Mouse (Mus musculus) G1E (cell line): ENCODE results near the gene Fcrl6. TPM values are rescaled to one million over a fixed set of nuclear protein-coding genes. Genes with fewer than 3 reads are reported as not detected.

Experiments
- ATAC-seq: 2 replicates; pipeline ENCODE4 v1.8.0; 2016; ENCODE audit warnings: mild to moderate bottlenecking; ENCODE audit not compliant: insufficient number of reproducible peaks, poor library complexity, low FRiP score, severe bottlenecking; ENCODE audit errors: extremely low read depth
- DNase-seq: peaks from one replicate; pipeline ENCODE4 v3.0.0; 2012; ENCODE audit warnings: low spot score
- H3K27me3 ChIP-seq: 2 replicates; pipeline ENCODE4 v1.6.1; 2012; ENCODE audit warnings: mild to moderate bottlenecking, low read length, inconsistent platforms; ENCODE audit not compliant: insufficient read depth
- H3K36me3 ChIP-seq: replicated peaks from 2 replicates; pipeline ENCODE3; 2012; ENCODE audit warnings: mild to moderate bottlenecking, inconsistent platforms
- H3K4me1 ChIP-seq: 2 replicates; pipeline ENCODE4 v1.6.1; 2012; ENCODE audit warnings: low read depth, low read length, inconsistent platforms, mixed read lengths; ENCODE audit not compliant: insufficient read depth
- H3K4me3 ChIP-seq: 2 replicates; pipeline ENCODE4 v1.5.1; 2012; ENCODE audit warnings: low read depth, mild to moderate bottlenecking, inconsistent platforms, low read length, moderate library complexity, mixed read lengths
- H3K9me3 ChIP-seq: replicated peaks from 2 replicates; pipeline ENCODE4 v1.6.1; 2012; ENCODE audit warnings: inconsistent platforms
- CTCF ChIP-seq: IDR thresholded peaks from 2 replicates; pipeline ENCODE4 v1.5.1; 2012; ENCODE audit warnings: low read depth, low read length, inconsistent platforms, mixed read lengths
- GATA1 ChIP-seq: IDR thresholded peaks from 2 replicates; pipeline ENCODE4 v1.6.1; 2012; ENCODE audit warnings: borderline replicate concordance, low read length, inconsistent platforms, mixed read lengths
- GATA2 ChIP-seq: IDR thresholded peaks from 2 replicates; pipeline ENCODE4 v1.6.1; 2012; ENCODE audit warnings: low read depth, low read length, inconsistent platforms, borderline replicate concordance
- POLR2AphosphoS5 ChIP-seq: IDR thresholded peaks from 2 replicates; pipeline ENCODE4 v1.6.1; 2012; ENCODE audit warnings: low read depth, low read length, inconsistent platforms; ENCODE audit not compliant: insufficient replicate concordance
- TAL1 ChIP-seq: conservative IDR thresholded peaks from 2 replicates; pipeline ENCODE4 v1.6.1; 2012; ENCODE audit warnings: low read depth, low read length, inconsistent platforms, mixed read lengths
- polyA plus RNA-seq: library from polyadenylated mRNA; stranded (reverse); fragments of >175 nt; gene quantifications from 2 replicates; pipeline ENCODE4 v1.2.3, GENCODE M21; 2012
- total RNA-seq, 2 experiments: library from RNA; stranded (forward) in 1 of 2; stranded (reverse) in 1 of 2; fragments of 200-1000 nt in 1 of 2; fragments of >200 nt in 1 of 2; fragmentation: Nextera tagmentation in 1 of 2; gene quantifications; 2 replicates each; pipeline ENCODE4 v1.2.3; 2014 to 2017

Gene Fcrl6
- total RNA-seq (2014; fragmentation: Nextera tagmentation), result not detected in 2 replicates
- total RNA-seq (2017), result not detected in 2 replicates
- not detected in 2 replicates for polyA plus RNA-seq

GRCm38 (mm10) chr1:172602326-172602725, at the start of gene Fcrl6:
Gene Fcrl6 (minus strand): TSS chr1:172602551.
- Histone ChIP-seq H3K9me3 (0 out of 2 replicates have a peak, but pooled peaks cover 2% of the 10 kb centered on the region), H3K27me3 (no peaks in the 10 kb centered on the region), H3K4me3 (no peak within 1 kb of the TSS), H3K4me1 (no peaks in the 10 kb centered on the region), H3K36me3 (no peaks in the 10 kb centered on the region)
- DNase-seq (no peak), ATAC-seq (no peak)
- TF ChIP-seq TAL1, result no peak
- no peak for TF ChIP-seq GATA1
- TF ChIP-seq POLR2AphosphoS5, result no peak
- TF ChIP-seq CTCF, result no peak
- TF ChIP-seq GATA2, result no peak

GRCm38 (mm10) chr1:172651288-172651987, 49.1 kb upstream of the Fcrl6 start:
- Histone ChIP-seq H3K4me3 (no peak overlapping the region), H3K36me3 (no peaks in the 10 kb centered on the region), H3K4me1 (no peaks in the 10 kb centered on the region), H3K9me3 (peaks cover 23% of the 10 kb centered on the region), H3K27me3 (no peaks in the 10 kb centered on the region)
- no peak for ATAC-seq
- no peak for DNase-seq
- TF ChIP-seq GATA1, result no peak
- TF ChIP-seq POLR2AphosphoS5, result no peak
- no peak for TF ChIP-seq GATA2
- no peak for TF ChIP-seq CTCF
- TF ChIP-seq TAL1, result no peak

- DNase-seq, result no peak
- no peak for TF ChIP-seq CTCF
- TF ChIP-seq GATA1, result no peak
- TF ChIP-seq TAL1, result no peak
- no peak for TF ChIP-seq GATA2
- TF ChIP-seq POLR2AphosphoS5, result no peak
- Histone ChIP-seq H3K4me1 (no peaks in the 10 kb centered on the region), H3K27me3 (no peaks in the 10 kb centered on the region), H3K9me3 (peaks cover 20% of the 10 kb centered on the region), H3K36me3 (no peaks in the 10 kb centered on the region), H3K4me3 (no peak overlapping the region)
- ATAC-seq, result no peak
These were observed 48.4 kb upstream of the Fcrl6 start for GRCm38 (mm10) chr1:172650519-172651287.

GRCm38 (mm10) chr1:172649396-172649795, 47.0 kb upstream of the Fcrl6 start:
- Histone ChIP-seq H3K4me3 (no peak overlapping the region), H3K4me1 (no peaks in the 10 kb centered on the region), H3K27me3 (no peaks in the 10 kb centered on the region), H3K9me3 (peaks cover 15% of the 10 kb centered on the region), H3K36me3 (no peaks in the 10 kb centered on the region)
- TF ChIP-seq CTCF (no peak), POLR2AphosphoS5 (no peak), GATA2 (no peak), TAL1 (no peak), GATA1 (no peak)
- DNase-seq (no peak), ATAC-seq (no peak)

GRCm38 (mm10) chr1:172647236-172647635, 44.9 kb upstream of the Fcrl6 start:
- H3K4me1 ChIP-seq, result no peaks in the 10 kb centered on the region
- no peaks in the 10 kb centered on the region for H3K36me3 ChIP-seq
- ATAC-seq (no peak), DNase-seq (no peak)
- no peak overlapping the region for H3K4me3 ChIP-seq
- H3K9me3 ChIP-seq, result peaks cover 5% of the 10 kb centered on the region
- no peaks in the 10 kb centered on the region for H3K27me3 ChIP-seq
- TF ChIP-seq POLR2AphosphoS5 (no peak), CTCF (no peak), TAL1 (no peak)

- TF ChIP-seq GATA2 (no peak), TAL1 (no peak), GATA1 (no peak)
- ATAC-seq (no peak), DNase-seq (no peak)
- no peak overlapping the region for H3K4me3 ChIP-seq
- no peaks in the 10 kb centered on the region for H3K4me1 ChIP-seq
- no peaks in the 10 kb centered on the region for H3K36me3 ChIP-seq
- H3K27me3 ChIP-seq, result no peaks in the 10 kb centered on the region
- H3K9me3 ChIP-seq, result peaks cover 5% of the 10 kb centered on the region
These were observed 36.4 kb upstream of the Fcrl6 start for GRCm38 (mm10) chr1:172638781-172639180.
